Mouse (Mus musculus): ENCODE results near the gene Lmbr1. TPM values are rescaled to one million over a fixed set of nuclear protein-coding genes. Genes with fewer than 3 reads are reported as not detected.
A peak's percentile ranks its signal among the peaks of the same experiment; 100 is the strongest.

Gene Lmbr1
- total RNA-seq, 2 experiments from 2014 or later = 9.5 to 11.4 TPM

GRCm38 (mm10) chr5:29253876-29254275, 124.3 kb downstream of the Lmbr1 start:
- DNase-seq = no peak

- no peak for DNase-seq
Observed at GRCm38 (mm10) chr5:29251496-29251873, 126.7 kb downstream of the Lmbr1 start.

- no peak for DNase-seq
Observed at GRCm38 (mm10) chr5:29250795-29251495, 127.2 kb downstream of the Lmbr1 start.

- DNase-seq = no peak
Observed at GRCm38 (mm10) chr5:29244769-29245168, 133.4 kb downstream of the Lmbr1 start.

- DNase-seq = no peak
Observed at GRCm38 (mm10) chr5:29238379-29238778, 139.8 kb downstream of the Lmbr1 start.

GRCm38 (mm10) chr5:29230481-29230880, 147.7 kb downstream of the Lmbr1 start:
- DNase-seq = no peak

GRCm38 (mm10) chr5:29224089-29224488, 154.1 kb downstream of the Lmbr1 start:
- no peak for DNase-seq

GRCm38 (mm10) chr5:29217997-29218396, 160.2 kb downstream of the Lmbr1 start:
- DNase-seq = no peak

GRCm38 (mm10) chr5:29211980-29212555, 166.1 kb downstream of the Lmbr1 start:
- no peak for DNase-seq

GRCm38 (mm10) chr5:29205690-29206089, 172.5 kb downstream of the Lmbr1 start:
- no peak for DNase-seq

- DNase-seq = no peak
Observed at GRCm38 (mm10) chr5:29199868-29200267, 178.3 kb downstream of the Lmbr1 start.

- DNase-seq = no peak
Observed at GRCm38 (mm10) chr5:29198960-29199488, 179.2 kb downstream of the Lmbr1 start.

GRCm38 (mm10) chr5:29197187-29197586, 181.0 kb downstream of the Lmbr1 start:
- DNase-seq = no peak

GRCm38 (mm10) chr5:29196264-29196658, 181.9 kb downstream of the Lmbr1 start:
- no peak for DNase-seq

- DNase-seq = peak; percentile 46
Observed at GRCm38 (mm10) chr5:29195570-29196263, 182.5 kb downstream of the Lmbr1 start, which contains the start of gene Rnf32. Rnf32 (plus strand) TSS chr5:29195992.

- no peak for DNase-seq
Observed at GRCm38 (mm10) chr5:29195231-29195569, 183.0 kb downstream of the Lmbr1 start.

GRCm38 (mm10) chr5:29186798-29187197, 191.4 kb downstream of the Lmbr1 start:
- DNase-seq = no peak

Small RNAs within 50 kb of the gene (microRNA-seq; reads per million reads assigned to microRNA genes)
- gene Gm23801 = 0 reads per million in 2 experiments

Other genes with a start within 250 kb of the Lmbr1 start
- under 1 TPM in 1 of 2 experiments, not detected in 1; 0.84 TPM for gene Rnf32, start 182.4 kb downstream of the Lmbr1 start, total RNA-seq (2021)
- 10 to 100 TPM; 11.8 to 13.6 TPM for gene Nom1, start 56.3 kb upstream of the Lmbr1 start, total RNA-seq (2021)
- not detected for gene Mnx1, start 100.1 kb upstream of the Lmbr1 start, total RNA-seq (2021)
- 10 to 100 TPM; 32.7 to 35.0 TPM for gene Ube3c, start 190.9 kb upstream of the Lmbr1 start, total RNA-seq (2021)

All from gastrocnemius, postnatal 10 days (tissue).